Mouse (Mus musculus) thymus, postnatal 10 days (tissue): ENCODE measurements around the gene Pih1d1.
"Not testable (repeated sequence)": the region's sequence is repeated elsewhere in the genome, so short reads cannot be mapped to it uniquely, and the experiment has no call there.

Source experiments
- DNase-seq, 2 experiments: peaks; one replicate each; pipeline ENCODE4 v3.0.0; 2021; ENCODE audit warnings: low spot score in 2 of 2

Pih1d1 gene

GRCm38 (mm10) chr7:45147899-45148298, 6.2 kb upstream of the Pih1d1 start:
- no peak for DNase-seq

DNA sequence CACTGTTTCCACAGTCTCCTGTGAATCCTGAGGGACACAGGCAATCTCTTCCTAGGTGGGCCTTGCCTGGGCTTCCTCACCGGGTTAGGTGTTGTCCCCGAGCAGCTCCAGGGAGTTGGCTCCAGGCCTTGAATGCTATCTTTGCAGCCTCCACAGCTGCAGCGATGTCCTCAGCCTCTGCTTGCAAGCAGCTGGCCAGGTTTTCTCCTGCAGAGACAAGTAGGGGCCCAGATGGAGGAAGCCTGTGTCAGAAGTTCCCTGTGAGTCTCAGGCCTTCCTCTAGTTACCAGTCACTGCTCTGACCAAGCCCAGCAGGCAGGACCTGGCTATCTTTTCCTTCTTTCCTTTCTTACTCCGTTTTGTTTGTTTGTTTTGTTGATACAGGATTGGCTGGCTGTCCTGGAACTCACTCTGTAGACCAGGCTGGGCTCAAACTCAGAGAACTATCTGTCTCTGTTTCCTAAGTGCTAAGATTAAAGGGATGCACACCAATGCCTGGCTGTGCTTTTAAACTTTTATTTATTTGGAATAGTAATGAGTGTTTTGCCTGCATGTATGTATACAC, 5.5 kb upstream of the Pih1d1 start:
- no peak for DNase-seq

DNA sequence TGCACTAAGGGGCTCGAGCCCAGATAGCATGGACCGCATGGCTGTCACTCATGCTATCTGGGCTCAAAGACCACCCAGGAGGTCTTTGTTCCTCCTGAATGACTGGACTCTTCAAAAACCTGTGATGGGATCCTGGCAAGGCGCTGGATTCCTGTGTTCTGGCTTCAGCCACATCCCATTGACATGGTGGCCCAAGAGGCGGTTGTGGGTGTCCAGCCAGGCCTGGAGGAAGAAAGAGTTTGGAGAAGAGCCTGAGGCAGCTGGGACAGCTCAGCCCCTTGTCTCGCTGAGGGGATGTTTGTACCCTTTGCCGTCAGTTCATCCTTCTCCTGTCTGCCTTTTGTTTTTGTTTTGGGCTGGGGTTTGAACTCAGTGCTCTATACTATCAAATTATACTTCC, 4.6 kb upstream of the Pih1d1 start:
- DNase-seq, result no peak

- no peak for DNase-seq
These were observed 3.8 kb upstream of the Pih1d1 start for GRCm38 (mm10) chr7:45150321-45150720.

- no peak for DNase-seq
These were observed 2.8 kb upstream of the Pih1d1 start for GRCm38 (mm10) chr7:45151303-45151702.

GRCm38 (mm10) chr7:45153052-45153451, 1.1 kb upstream of the Pih1d1 start:
- DNase-seq, result not testable (repeated sequence)

DNA sequence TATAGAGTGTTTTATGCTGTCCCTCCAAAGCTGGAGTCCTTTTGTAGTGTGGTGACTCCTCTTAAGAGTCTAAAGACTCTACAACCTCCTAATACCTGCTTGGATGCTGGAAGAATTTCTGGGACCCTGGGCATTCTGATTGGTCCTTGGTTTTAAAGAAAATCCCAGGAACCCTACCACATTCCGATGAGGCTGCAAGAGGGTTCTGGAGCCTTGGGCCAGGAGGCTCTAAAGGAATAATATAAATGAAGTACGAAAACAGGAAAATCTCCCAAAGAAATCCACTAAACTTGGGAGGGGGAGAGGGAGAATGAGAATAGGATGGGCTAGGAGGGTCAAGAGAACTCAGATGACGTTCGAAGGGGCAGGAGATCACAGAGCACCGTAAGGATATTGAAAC, 517 bp upstream of the Pih1d1 start:
- no peak for DNase-seq

DNA sequence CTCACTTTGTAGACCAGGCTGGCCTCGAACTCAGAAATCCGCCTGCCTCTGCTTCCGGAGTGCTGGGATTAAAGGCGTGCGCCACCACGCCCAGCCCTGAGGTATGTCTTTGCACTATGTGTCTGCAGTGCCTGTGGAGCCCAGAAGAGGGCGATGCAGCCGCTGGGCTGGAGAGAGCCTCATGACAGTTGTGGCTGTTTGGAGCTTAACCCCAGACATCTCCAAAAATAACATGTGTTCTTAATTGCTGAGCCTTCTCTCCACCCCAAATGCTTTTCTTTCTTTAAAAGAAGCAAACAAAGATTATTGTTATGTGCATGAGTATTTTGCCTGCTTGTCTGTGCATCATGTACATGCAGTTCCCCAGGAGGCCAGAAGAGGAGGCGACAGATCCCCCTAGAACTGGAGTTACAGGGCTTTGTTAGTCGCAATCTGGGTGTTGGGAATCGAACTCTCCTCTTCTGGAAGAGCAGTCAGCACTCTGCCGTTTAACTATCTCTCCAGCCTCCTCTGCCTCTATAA, 951 bp downstream of the Pih1d1 start:
- DNase-seq, result peak; percentile 49 to 57

- DNase-seq, result no peak
These were observed 1.5 kb downstream of the Pih1d1 start for GRCm38 (mm10) chr7:45155590-45155989.

GRCm38 (mm10) chr7:45156206-45156605, 2.1 kb downstream of the Pih1d1 start:
- DNase-seq, result no peak

DNA sequence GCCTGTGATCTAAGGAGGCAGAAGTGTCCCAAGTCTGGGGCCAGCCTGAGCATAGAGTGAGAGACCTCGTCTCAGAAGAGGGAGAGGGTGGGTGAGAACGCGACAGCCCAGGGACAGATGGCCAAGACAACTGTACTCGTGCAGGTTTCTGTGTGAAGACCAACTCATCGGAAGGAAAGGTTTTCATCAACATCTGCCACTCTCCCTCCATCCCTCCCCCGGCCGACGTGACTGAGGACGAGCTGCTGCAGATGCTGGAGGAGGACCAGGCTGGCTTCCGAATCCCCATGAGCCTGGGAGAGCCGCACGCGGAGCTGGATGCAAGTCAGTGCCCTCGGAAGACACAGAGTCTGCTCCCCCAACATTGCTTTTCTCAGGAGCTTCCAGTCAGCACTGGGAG, 3.4 kb downstream of the Pih1d1 start:
- DNase-seq, result no peak

DNA sequence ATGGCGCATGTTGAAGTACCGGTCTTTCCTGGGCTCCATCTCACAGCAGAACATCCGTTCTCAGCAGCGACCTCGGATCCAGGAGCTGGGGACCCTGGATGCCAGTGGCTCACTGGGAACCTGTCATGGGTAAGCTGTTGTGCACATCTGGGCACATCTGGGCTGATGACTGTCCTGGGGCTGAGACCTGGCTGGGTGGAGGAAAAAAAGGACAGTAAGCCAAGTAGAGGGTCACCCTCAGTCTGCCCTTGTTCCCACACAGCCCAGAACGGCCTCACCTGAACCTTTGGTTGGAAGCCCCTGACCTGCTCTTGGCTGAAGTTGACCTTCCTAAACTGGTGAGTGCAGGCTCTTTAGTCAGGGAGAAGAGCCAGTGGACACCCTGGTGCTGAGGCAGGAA, 4.9 kb downstream of the Pih1d1 start:
- DNase-seq, result no peak

DNA sequence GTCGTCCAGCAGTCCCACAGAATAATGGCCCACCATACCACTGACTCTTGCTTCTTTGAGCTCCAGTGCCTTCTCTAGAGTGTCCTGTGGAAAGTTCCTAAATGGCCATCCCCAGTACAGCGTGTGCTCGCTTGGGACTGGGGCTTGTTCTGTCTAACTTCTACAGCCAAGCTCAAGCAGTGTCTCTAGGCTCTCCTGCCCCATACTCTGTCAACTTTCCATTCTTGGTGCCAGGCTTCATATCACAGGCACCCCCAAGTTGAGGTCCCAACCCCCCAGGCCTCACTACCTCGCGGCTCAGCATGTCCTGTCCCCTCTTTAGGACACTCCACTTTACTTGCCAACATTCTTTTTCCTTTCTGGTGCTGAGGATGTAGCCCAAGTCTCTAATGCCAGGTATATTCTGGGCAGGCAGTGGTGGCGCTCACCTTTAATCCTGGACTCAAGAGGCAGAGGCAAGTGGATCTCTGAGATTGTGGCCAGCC, 6.3 kb downstream of the Pih1d1 start:
- DNase-seq, result no peak

DNA sequence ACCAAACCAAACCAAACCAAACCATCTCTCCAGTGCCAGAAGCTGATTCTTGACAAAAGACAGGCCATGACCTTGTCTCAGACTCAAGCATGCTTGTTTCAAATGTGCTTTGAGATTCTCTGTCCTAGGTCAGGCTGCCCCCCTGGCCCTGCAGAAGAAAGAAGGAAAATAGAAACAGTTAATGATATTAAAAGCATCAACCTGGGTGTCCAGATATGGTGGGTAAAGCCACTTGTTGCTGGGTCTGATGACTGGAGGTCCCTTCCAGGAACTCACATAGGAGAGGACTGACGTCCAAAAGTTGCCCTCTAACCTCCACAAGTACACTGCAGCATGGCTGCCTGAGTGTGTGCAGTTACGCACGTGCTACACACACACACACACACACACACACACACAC, 6.8 kb downstream of the Pih1d1 start:
- no peak for DNase-seq

DNA sequence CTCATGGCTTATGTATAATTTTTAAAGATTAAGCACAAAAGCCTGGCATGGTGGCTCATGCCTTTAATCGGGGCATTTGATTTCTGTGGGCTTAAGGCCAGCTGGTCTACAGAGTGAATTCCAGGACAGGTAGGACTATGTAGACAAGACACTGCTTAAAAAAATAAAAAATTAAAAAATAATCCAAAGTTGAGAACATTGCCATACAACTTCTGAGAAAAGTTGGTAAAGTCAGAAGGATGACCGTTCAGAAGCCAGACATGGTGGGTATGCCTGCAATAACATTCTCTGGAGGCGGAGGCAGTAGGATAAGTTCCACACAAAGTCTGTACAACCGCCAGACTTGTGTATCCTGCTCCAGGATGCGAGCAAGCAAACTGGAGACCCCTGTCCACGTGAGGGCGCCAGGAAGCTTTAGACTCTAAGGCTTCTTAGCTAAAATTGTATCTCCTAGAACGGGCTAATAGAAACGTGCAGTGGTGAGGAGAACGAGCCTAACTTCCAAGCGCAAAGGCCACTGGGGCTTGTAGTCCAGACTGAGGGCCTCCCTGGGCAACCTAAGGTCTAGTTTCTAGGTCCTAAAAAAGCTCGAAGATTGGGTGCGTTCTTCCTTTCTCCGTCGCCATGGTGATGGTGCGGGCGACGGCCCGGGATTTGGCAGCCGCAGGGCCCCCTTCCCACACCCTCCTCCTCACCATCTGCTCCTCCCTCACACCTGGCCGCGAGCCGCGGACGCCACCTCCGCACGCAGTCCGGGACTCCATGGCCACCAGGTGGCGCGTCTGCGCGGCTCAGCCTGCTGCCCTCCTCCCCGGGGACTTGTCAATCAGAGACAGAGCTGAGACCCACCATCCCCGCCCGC, 7.7 kb downstream of the Pih1d1 start:
- peak; percentile 87 to 95 for DNase-seq

- no peak for DNase-seq
These were observed 8.4 kb downstream of the Pih1d1 start for GRCm38 (mm10) chr7:45162551-45162950.

- no peak for DNase-seq
These were observed 9.0 kb downstream of the Pih1d1 start for GRCm38 (mm10) chr7:45162996-45163615.

DNA sequence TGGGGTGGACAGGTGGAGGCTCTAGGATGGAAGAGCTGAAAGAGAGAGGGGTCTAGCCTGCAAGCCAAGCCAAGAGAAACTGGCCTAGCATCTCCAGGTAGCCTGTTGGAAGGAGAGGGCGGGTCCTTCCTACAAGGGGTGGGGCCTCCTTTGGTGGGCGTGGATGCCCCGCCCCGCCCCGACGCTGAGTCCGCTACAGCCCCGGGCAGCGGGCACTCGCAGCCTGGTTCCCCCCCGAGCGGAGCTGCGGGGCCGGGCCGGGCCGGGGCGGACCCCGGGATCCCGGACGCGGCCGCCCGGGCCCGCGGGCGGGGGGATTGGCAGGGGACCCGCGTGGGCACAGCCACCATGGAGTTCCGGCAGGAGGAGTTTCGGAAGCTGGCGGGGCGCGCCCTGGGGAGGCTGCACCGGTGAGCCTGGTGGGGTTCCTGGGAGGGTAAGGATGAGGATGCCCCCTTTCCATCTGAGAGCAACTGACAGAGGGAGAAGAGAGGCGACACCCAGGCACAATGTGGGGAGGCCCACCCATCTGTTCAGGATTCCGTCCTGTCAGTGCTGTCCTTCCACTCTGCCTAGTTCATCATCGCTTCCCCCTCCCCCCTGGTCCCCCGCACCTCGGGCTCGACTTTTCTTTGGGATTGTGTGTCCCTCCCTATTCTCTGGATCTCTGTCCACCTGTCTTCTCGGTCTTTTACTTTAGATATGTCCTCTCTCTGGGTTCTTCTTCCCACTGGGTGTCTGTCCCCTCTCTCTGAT, 9.8 kb downstream of the Pih1d1 start, which contains the start of gene Slc17a7:
Gene Slc17a7, plus strand, starts transcription at position 215 of the 756 bp plus-strand sequence.
- DNase-seq, result no peak

DNA sequence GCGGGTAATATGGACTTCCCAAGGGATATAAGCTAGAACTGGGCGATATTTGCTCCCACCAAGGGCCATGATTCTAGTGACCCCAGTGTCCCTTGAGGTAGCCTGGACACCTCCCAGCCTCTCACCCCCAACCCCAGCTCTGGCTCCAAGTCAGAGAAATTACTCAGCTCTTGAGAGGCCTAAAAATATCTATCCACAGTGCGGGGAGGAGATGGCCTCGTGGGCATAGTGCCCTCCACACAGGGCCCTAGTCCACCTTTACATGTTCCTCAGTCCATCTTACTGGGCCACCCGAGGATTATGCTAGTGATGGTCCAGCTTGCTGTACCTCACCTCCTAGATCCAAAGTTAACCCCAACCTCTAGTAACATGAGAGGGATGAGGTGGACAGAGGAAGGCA, 10.7 kb downstream of the Pih1d1 start:
- DNase-seq, result no peak

DNA sequence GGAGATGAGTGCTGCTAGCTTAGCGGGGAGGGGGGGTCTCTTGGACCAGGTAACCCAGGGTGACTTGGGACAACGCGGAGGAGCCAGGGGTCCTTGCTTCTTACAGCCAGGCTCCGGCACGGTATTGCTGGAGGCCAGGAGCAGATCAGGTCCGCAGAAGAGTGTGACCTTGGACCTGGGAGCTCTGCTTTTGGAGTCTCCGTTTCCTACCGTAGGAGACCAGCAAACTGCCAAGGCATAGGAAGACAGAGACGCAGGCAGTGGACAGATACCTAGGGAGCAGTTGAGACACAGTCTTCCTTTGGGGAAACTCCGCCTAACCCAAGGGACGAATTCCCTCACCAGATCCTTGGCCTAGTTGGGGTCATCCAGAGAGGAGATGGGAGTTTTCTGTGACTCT, 11.6 kb downstream of the Pih1d1 start:
- DNase-seq, result no peak

- no peak for DNase-seq
These were observed 12.9 kb downstream of the Pih1d1 start for GRCm38 (mm10) chr7:45166950-45167401.
